Comparison of ENCODE assay signal across 16 mouse cellular contexts in genomic region chr15:24422333-24422942, GRCm38 (mm10).
DNase-seq lines count a peak whose midpoint lies in the region; ATAC-seq lines count a peak whose summit lies in the region.
"Had no signal": no experiment of that assay in that cellular context is flagged by ENCODE, and none has a peak within 500 bp of the region (broad histone marks: within the 10 kb centered on the region; RNA-seq: fewer than 3 reads in every experiment).

No protein-coding gene starts in this region.

- H3K27me3 ChIP-seq in forebrain, embryonic 13.5 days: no peaks in the 10 kb centered on the region
- no peaks in the 10 kb centered on the region for H3K27me3 ChIP-seq in forebrain, embryonic 14.5 days (replicated peaks; ENCODE audit: control insufficient read depth, insufficient read depth, low read length)
- H3K27me3 ChIP-seq in midbrain, embryonic 13.5 days: no peaks in the 10 kb centered on the region
- no peaks in the 10 kb centered on the region for H3K27me3 ChIP-seq in midbrain, embryonic 15.5 days (replicated peaks)
- H3K27me3 ChIP-seq: embryonic facial prominence, embryonic 12.5 days; forebrain, embryonic 15.5 days had no signal

- no peaks in the 10 kb centered on the region for H3K9me3 ChIP-seq in forebrain, embryonic 13.5 days (replicated peaks)
- H3K9me3 ChIP-seq in forebrain, embryonic 14.5 days (replicated peaks; ENCODE audit: control insufficient read depth, low read length): no peaks in the 10 kb centered on the region
- no peaks in the 10 kb centered on the region for H3K9me3 ChIP-seq in midbrain, embryonic 13.5 days
- no peaks in the 10 kb centered on the region for H3K9me3 ChIP-seq in midbrain, embryonic 15.5 days
- H3K9me3 ChIP-seq: embryonic facial prominence, embryonic 12.5 days; forebrain, embryonic 15.5 days had no signal

- no peaks in the 10 kb centered on the region for H3K36me3 ChIP-seq in forebrain, embryonic 13.5 days (ENCODE audit: poor library complexity, severe bottlenecking)
- H3K36me3 ChIP-seq in forebrain, embryonic 14.5 days (ENCODE audit: control insufficient read depth, insufficient read depth, low read length): no peaks in the 10 kb centered on the region
- H3K36me3 ChIP-seq in midbrain, embryonic 13.5 days: no peaks in the 10 kb centered on the region
- H3K36me3 ChIP-seq in midbrain, embryonic 15.5 days (replicated peaks): no peaks in the 10 kb centered on the region
- H3K36me3 ChIP-seq: embryonic facial prominence, embryonic 12.5 days; forebrain, embryonic 15.5 days had no signal

- H3K4me3 ChIP-seq in forebrain, embryonic 13.5 days: no peak overlapping the region
- no peak overlapping the region for H3K4me3 ChIP-seq in forebrain, embryonic 14.5 days (ENCODE audit: low read depth, low read length)
- no peak overlapping the region for H3K4me3 ChIP-seq in midbrain, embryonic 13.5 days (replicated peaks)
- H3K4me3 ChIP-seq in midbrain, embryonic 15.5 days: no peak overlapping the region
- H3K4me3 ChIP-seq: embryonic facial prominence, embryonic 12.5 days; forebrain, embryonic 15.5 days had no signal

- no peak overlapping the region for H3K27ac ChIP-seq in forebrain, embryonic 13.5 days
- H3K27ac ChIP-seq in forebrain, embryonic 14.5 days (ENCODE audit: low read depth, low read length): no peak overlapping the region
- H3K27ac ChIP-seq in midbrain, embryonic 13.5 days: no peak overlapping the region
- H3K27ac ChIP-seq in midbrain, embryonic 15.5 days: no peak overlapping the region
- H3K27ac ChIP-seq: embryonic facial prominence, embryonic 12.5 days; forebrain, embryonic 15.5 days had no signal

- no peak for DNase-seq in forebrain, embryonic 14.5 days (ENCODE audit: low spot score)
- no peak for DNase-seq in natural killer cell, adult 2 months (ENCODE audit: low spot score in 2 of 2)
- DNase-seq: adrenal gland, adult 2 months; adrenal gland, postnatal 10 days; adrenal gland, postnatal 25 days; cerebellum, adult 11-12 months; cerebellum, adult 2 months; cerebellum, adult 9-10 months; cerebellum, postnatal 10 days; cerebellum, postnatal 25 days; forebrain, postnatal 0 days had no signal

- WGBS in forebrain, embryonic 13.5 days: 66% methylated on average over 2 of the region's 2 CpGs
- WGBS in forebrain, embryonic 14.5 days: 62% methylated on average over 2 of the region's 2 CpGs
- WGBS in midbrain, embryonic 13.5 days: 69% methylated on average over 2 of the region's 2 CpGs
- WGBS in midbrain, embryonic 15.5 days: 66% methylated on average over 2 of the region's 2 CpGs

- no peak overlapping the region for H3K4me2 ChIP-seq in forebrain, embryonic 13.5 days
- no peak overlapping the region for H3K4me2 ChIP-seq in forebrain, embryonic 14.5 days (ENCODE audit: low read length)
- H3K4me2 ChIP-seq in midbrain, embryonic 13.5 days (replicated peaks): no peak overlapping the region
- H3K4me2 ChIP-seq in midbrain, embryonic 15.5 days: no peak overlapping the region
- H3K4me2 ChIP-seq: embryonic facial prominence, embryonic 12.5 days; forebrain, embryonic 15.5 days had no signal

- no peaks in the 10 kb centered on the region for H3K4me1 ChIP-seq in forebrain, embryonic 13.5 days
- H3K4me1 ChIP-seq in forebrain, embryonic 14.5 days (ENCODE audit: control insufficient read depth, insufficient read depth, low read length): no peaks in the 10 kb centered on the region
- no peaks in the 10 kb centered on the region for H3K4me1 ChIP-seq in midbrain, embryonic 13.5 days (replicated peaks)
- no peaks in the 10 kb centered on the region for H3K4me1 ChIP-seq in midbrain, embryonic 15.5 days
- H3K4me1 ChIP-seq: embryonic facial prominence, embryonic 12.5 days; forebrain, embryonic 15.5 days had no signal

- peak; percentile 38; the same call in 1 of the 2 replicates for ATAC-seq in forebrain, embryonic 13.5 days
- no peak; the same call in 1 of the 2 replicates for ATAC-seq in forebrain, embryonic 14.5 days
- peak; percentile 56; the same call in 1 of the 2 replicates for ATAC-seq in midbrain, embryonic 13.5 days
- ATAC-seq in midbrain, embryonic 15.5 days (replicated peaks): no peak
- ATAC-seq: forebrain, embryonic 15.5 days; forebrain, postnatal 0 days had no signal

- no peak overlapping the region for H3K9ac ChIP-seq in forebrain, embryonic 13.5 days
- no peak overlapping the region for H3K9ac ChIP-seq in forebrain, embryonic 14.5 days (ENCODE audit: low read length)
- no peak overlapping the region for H3K9ac ChIP-seq in midbrain, embryonic 13.5 days (replicated peaks)
- no peak overlapping the region for H3K9ac ChIP-seq in midbrain, embryonic 15.5 days
- H3K9ac ChIP-seq: embryonic facial prominence, embryonic 12.5 days; forebrain, embryonic 15.5 days; forebrain, postnatal 0 days had no signal

Comparison
In these comparisons a context has a peak if more than half of its experiments do, and no peak if none do; other contexts are left out.
1. ATAC-seq: peak in forebrain, embryonic 13.5 days (single experiment) and midbrain, embryonic 13.5 days (single experiment); none in forebrain, embryonic 14.5 days (single experiment) and midbrain, embryonic 15.5 days (single experiment).